15 mouse cellular contexts compared by ENCODE assay signal in genomic region chr2:48766513-48766912, GRCm38 (mm10).
"Had no signal": no experiment of that assay in that cellular context is flagged by ENCODE, and none has a peak within 500 bp of the region (broad histone marks: within the 10 kb centered on the region; RNA-seq: fewer than 3 reads in every experiment).

No protein-coding gene starts in this region.

- H3K27me3 ChIP-seq: limb, embryonic 13.5 days; liver, embryonic 13.5 days; midbrain, embryonic 13.5 days; neural tube, embryonic 15.5 days; stomach, embryonic 15.5 days had no signal

- H3K4me3 ChIP-seq: limb, embryonic 13.5 days; liver, embryonic 13.5 days; midbrain, embryonic 13.5 days; myocyte; neural tube, embryonic 15.5 days; stomach, embryonic 15.5 days had no signal

- H3K36me3 ChIP-seq: limb, embryonic 13.5 days; liver, embryonic 13.5 days; midbrain, embryonic 13.5 days; neural tube, embryonic 15.5 days; stomach, embryonic 15.5 days had no signal

- H3K4me1 ChIP-seq: limb, embryonic 13.5 days; liver, embryonic 13.5 days; midbrain, embryonic 13.5 days; neural tube, embryonic 15.5 days; stomach, embryonic 15.5 days had no signal

- H3K9me3 ChIP-seq: limb, embryonic 13.5 days; liver, embryonic 13.5 days; midbrain, embryonic 13.5 days; neural tube, embryonic 15.5 days; stomach, embryonic 15.5 days had no signal

- H3K4me2 ChIP-seq: limb, embryonic 13.5 days; liver, embryonic 13.5 days; lung, embryonic 14.5 days; midbrain, embryonic 13.5 days; neural tube, embryonic 15.5 days; stomach, embryonic 15.5 days had no signal

- H3K9ac ChIP-seq: limb, embryonic 13.5 days; liver, embryonic 13.5 days; lung, embryonic 14.5 days; midbrain, embryonic 13.5 days; neural tube, embryonic 15.5 days; stomach, embryonic 15.5 days had no signal

- ATAC-seq: midbrain, embryonic 13.5 days had no signal

- H3K27ac ChIP-seq: limb, embryonic 13.5 days; liver, embryonic 13.5 days; midbrain, embryonic 13.5 days; neural tube, embryonic 15.5 days; stomach, embryonic 15.5 days had no signal

- DNase-seq: kidney, adult 11 months; kidney, postnatal 14 days; left cerebral cortex, postnatal 4 days; liver, embryonic 13.5 days; lung, embryonic 14.5 days; lung, postnatal 14 days; right cerebral cortex, adult 18-20 months; right cerebral cortex, postnatal 4 days; thymus, adult 2 months; thymus, postnatal 25 days had no signal
